Mouse (Mus musculus) ES-E14 (cell line): ENCODE data around the gene Gm26938. TPM values are rescaled to one million over a fixed set of nuclear protein-coding genes. Genes with fewer than 3 reads are reported as not detected.

Experiments
- DNase-seq: peaks from one replicate; pipeline ENCODE4 v3.0.0-alpha.2; 2013; ENCODE audit warnings: low read depth, low spot score
- H3K27ac ChIP-seq: 2 replicates; pipeline ENCODE4 v1.5.1; 2012; ENCODE audit warnings: low read depth, mild to moderate bottlenecking, low read length, moderate library complexity, mixed read lengths; ENCODE audit not compliant: poor library complexity, insufficient read depth, severe bottlenecking
- H3K36me3 ChIP-seq: 2 replicates; pipeline ENCODE4 v1.6.1; 2012; ENCODE audit warnings: mild to moderate bottlenecking, low read length, moderate library complexity, mixed read lengths; ENCODE audit not compliant: control insufficient read depth, poor library complexity, insufficient read depth, severe bottlenecking
- H3K4me1 ChIP-seq, 2 experiments: fragments of 150-350 bp in 1 of 2; sonication (generic) in 1 of 2; 2 replicates each; pipeline ENCODE4 v1.6.1; 2012; ENCODE audit warnings: low read length in 2 of 2, mild to moderate bottlenecking in 1 of 2, mixed read lengths in 1 of 2; ENCODE audit not compliant: control insufficient read depth in 2 of 2, insufficient read depth in 2 of 2, poor library complexity in 1 of 2
- H3K4me3 ChIP-seq, 2 experiments: fragments of 150-350 bp in 1 of 2; sonication (generic) in 1 of 2; 2 replicates each; pipeline ENCODE4 v1.5.1; 2012; ENCODE audit warnings: low read length in 2 of 2, low read depth in 1 of 2, mild to moderate bottlenecking in 1 of 2, mixed read lengths in 1 of 2; ENCODE audit not compliant: insufficient read depth in 1 of 2, poor library complexity in 1 of 2, severe bottlenecking in 1 of 2
- H3K9ac ChIP-seq: 2 replicates; pipeline ENCODE4 v1.6.1; 2012; ENCODE audit warnings: low read depth, mild to moderate bottlenecking, low read length, mixed read lengths; ENCODE audit not compliant: poor library complexity, insufficient read depth, severe bottlenecking
- H3K9me3 ChIP-seq: fragments of 150-350 bp; sonication (generic); 2 replicates; pipeline ENCODE4 v1.6.1; 2012; ENCODE audit warnings: low read depth, mild to moderate bottlenecking, low read length; ENCODE audit not compliant: control insufficient read depth, insufficient read depth
- CHD2 ChIP-seq: IDR thresholded peaks from 2 replicates; pipeline ENCODE4 v1.6.1; 2014; ENCODE audit warnings: mild to moderate bottlenecking, low read depth, low read length, inconsistent platforms
- HCFC1 ChIP-seq: IDR thresholded peaks from 2 replicates; pipeline ENCODE4 v1.6.1; 2012; ENCODE audit warnings: low read length, inconsistent platforms, borderline replicate concordance; ENCODE audit not compliant: insufficient read depth
- MAFK ChIP-seq: IDR thresholded peaks from 2 replicates; pipeline ENCODE4 v1.6.1; 2014; ENCODE audit warnings: mild to moderate bottlenecking, low read depth, low read length, inconsistent platforms; ENCODE audit not compliant: insufficient read depth
- ZC3H11A ChIP-seq: IDR thresholded peaks from 2 replicates; pipeline ENCODE4 v1.6.1; 2012; ENCODE audit warnings: low read depth, mild to moderate bottlenecking, inconsistent platforms, low read length, borderline replicate concordance
- ZNF384 ChIP-seq: IDR thresholded peaks from 2 replicates; pipeline ENCODE4 v1.6.1; 2012; ENCODE audit warnings: low read depth, low read length, inconsistent platforms
- in situ Hi-C, 2 experiments: fragments of 600-800 bp; cut with MboI; formaldehyde crosslinking; loops; one replicate each; pipeline ENCODE4 v1.15.1; 2025; ENCODE audit warnings: low sequenced_read_pairs in 2 of 2, inconsistent platforms in 1 of 2; ENCODE audit not compliant: unreplicated experiment in 2 of 2
- total RNA-seq: library from RNA; depleted of rRNA; stranded (reverse); fragments of 300-350 nt; gene quantifications from 2 replicates; pipeline ENCODE4 v1.2.3, GENCODE M21; 2012

Gm26938 gene
- total RNA-seq, 1 experiment: not detected

DNA sequence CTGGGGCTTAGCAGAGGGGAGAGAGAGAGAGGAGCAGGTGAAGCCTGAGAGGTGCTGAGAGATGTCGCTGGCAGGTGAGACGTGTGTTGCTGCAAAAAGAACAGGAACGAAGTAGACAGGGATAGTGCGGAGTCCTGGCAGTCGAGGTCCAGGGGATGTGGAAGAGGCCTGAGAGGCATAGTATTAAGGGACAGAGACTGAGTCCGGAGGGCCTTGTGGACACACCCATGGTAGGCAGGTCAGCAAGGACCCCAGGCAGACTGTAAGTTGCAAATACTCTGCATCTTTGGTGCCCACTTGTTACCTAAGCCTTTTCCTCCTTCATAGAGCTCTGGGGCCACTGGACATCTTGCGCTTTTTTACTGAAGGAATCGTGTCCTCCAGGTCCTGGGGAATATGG, 25.0 kb downstream of the Gm26938 start:
- no peak overlapping the region for H3K9ac ChIP-seq
- no peak overlapping the region for H3K27ac ChIP-seq
- peaks cover 0 to 12% of the 10 kb centered on the region in 2 experiments; a peak in 1 of 4 replicates for H3K4me1 ChIP-seq
- H3K4me3 ChIP-seq: no peak overlapping the region
- TF ChIP-seq HCFC1 (no peak), ZNF384 (no peak), ZC3H11A (no peak), CHD2 (no peak), MAFK (no peak)
- in situ Hi-C loops: no loop called here
- H3K9me3 ChIP-seq: no peaks in the 10 kb centered on the region
- DNase-seq: no peak
- H3K36me3 ChIP-seq: peaks cover 21% of the 10 kb centered on the region

GRCm38 (mm10) chr5:139799801-139800590, 26.2 kb downstream of the Gm26938 start:
- H3K4me1 ChIP-seq: peaks cover 0 to 13% of the 10 kb centered on the region in 2 experiments; a peak in 1 of 4 replicates
- peaks cover 21% of the 10 kb centered on the region for H3K36me3 ChIP-seq
- H3K4me3 ChIP-seq: no peak overlapping the region
- no peak overlapping the region for H3K9ac ChIP-seq
- H3K9me3 ChIP-seq: no peaks in the 10 kb centered on the region
- TF ChIP-seq CHD2 (no peak), ZNF384 (no peak), ZC3H11A (no peak), MAFK (no peak), HCFC1 (no peak)
- no peak overlapping the region for H3K27ac ChIP-seq
- in situ Hi-C loops: no loop called here
- no peak for DNase-seq

GRCm38 (mm10) chr5:139799041-139799440, 27.2 kb downstream of the Gm26938 start:
- Histone ChIP-seq H3K4me3 (no peak overlapping the region), H3K36me3 (peaks cover 21% of the 10 kb centered on the region), H3K9ac (no peak overlapping the region), H3K9me3 (no peaks in the 10 kb centered on the region), H3K27ac (no peak overlapping the region), H3K4me1 (peaks cover 0 to 16% of the 10 kb centered on the region in 2 experiments; a peak in 1 of 4 replicates)
- no peak for TF ChIP-seq ZNF384
- TF ChIP-seq MAFK: no peak
- in situ Hi-C loops: no loop called here
- DNase-seq: no peak

DNA sequence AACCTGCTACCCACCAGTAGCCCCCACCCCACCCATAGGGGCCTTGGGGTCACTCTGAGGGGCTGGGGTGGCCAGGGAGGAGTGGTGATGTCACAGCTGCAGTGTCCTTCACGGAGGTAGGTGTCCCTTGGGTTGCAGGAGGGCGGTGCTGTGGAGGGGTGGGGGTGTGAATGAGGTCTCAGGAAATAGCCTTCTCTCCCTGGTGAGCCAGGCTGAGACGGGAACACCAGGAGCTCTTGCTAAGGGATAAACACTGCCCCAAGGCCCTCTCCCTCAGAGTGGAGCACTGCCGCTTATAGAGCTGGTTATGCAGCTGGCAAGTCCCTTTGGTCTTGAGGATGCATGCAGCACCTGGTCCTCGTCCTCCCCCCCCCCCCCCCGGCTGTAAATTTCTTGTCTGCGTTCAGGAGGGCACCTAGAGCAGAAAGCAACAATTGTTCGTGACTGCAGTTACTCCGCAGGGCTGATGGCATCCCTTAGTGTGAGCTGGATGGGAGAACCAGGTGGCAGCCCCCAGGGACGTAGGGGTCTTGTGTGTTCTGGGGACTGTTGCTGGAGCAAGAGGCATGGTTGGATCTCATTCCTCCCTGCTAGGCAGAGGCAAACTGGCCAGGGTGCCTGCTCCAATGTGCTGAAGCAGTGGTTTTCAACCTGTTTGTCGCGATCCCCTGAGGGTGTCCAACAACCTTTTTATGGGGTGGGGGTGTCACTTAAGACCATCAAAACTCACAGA, 27.9 kb downstream of the Gm26938 start:
- H3K4me1 ChIP-seq: peaks cover 0 to 19% of the 10 kb centered on the region in 2 experiments; a peak in 1 of 4 replicates

More for the DNA sequence above, 27.9 kb downstream of the Gm26938 start:
- Histone ChIP-seq H3K27ac (no peak overlapping the region), H3K4me3 (no peak overlapping the region), H3K36me3 (peaks cover 21% of the 10 kb centered on the region), H3K9ac (no peak overlapping the region), H3K9me3 (no peaks in the 10 kb centered on the region)
- no peak for TF ChIP-seq ZNF384
- no peak for TF ChIP-seq MAFK
- TF ChIP-seq CHD2: no peak
- TF ChIP-seq ZC3H11A: no peak
- no peak for TF ChIP-seq HCFC1
- in situ Hi-C loops: no loop called here
- no peak for DNase-seq
